19 mouse cellular contexts compared by ENCODE assay signal in genomic region chrX:166229750-166230149, GRCm38 (mm10).
"Had no signal": no experiment of that assay in that cellular context is flagged by ENCODE, and none has a peak within 500 bp of the region (broad histone marks: within the 10 kb centered on the region; RNA-seq: fewer than 3 reads in every experiment).

No protein-coding gene starts in this region.

- H3K27ac ChIP-seq: limb, embryonic 10.5 days; liver, embryonic 15.5 days; neural tube, embryonic 13.5 days had no signal

- H3K4me3 ChIP-seq: limb, embryonic 10.5 days; liver, embryonic 15.5 days; megakaryocyte, embryonic 14.5 days; neural tube, embryonic 13.5 days had no signal

- H3K36me3 ChIP-seq: limb, embryonic 10.5 days; liver, embryonic 15.5 days; neural tube, embryonic 13.5 days had no signal

- H3K4me2 ChIP-seq: liver, embryonic 11.5 days; liver, embryonic 15.5 days; midbrain, embryonic 11.5 days; neural tube, embryonic 13.5 days had no signal

- H3K4me1 ChIP-seq: limb, embryonic 10.5 days; liver, embryonic 15.5 days; megakaryocyte, embryonic 14.5 days; neural tube, embryonic 13.5 days had no signal

- DNase-seq: kidney, postnatal 10 days; kidney, postnatal 4 days; layer of hippocampus, adult 9-11 months; lung, adult 2 months; lung, postnatal 36 days; retina, postnatal 1 day; right cerebral cortex, postnatal 4 days; spleen, adult 18-20 months; thymus, adult 2 months; thymus, postnatal 25 days had no signal

- H3K9ac ChIP-seq: liver, embryonic 15.5 days; neural tube, embryonic 13.5 days had no signal

- H3K9me3 ChIP-seq: limb, embryonic 10.5 days; liver, embryonic 15.5 days; megakaryocyte, embryonic 14.5 days; neural tube, embryonic 13.5 days had no signal

- ATAC-seq: intestine, postnatal 0 days; lung, postnatal 0 days; midbrain, embryonic 16.5 days had no signal

- H3K27me3 ChIP-seq: liver, embryonic 15.5 days had no signal
